Mouse (Mus musculus): ENCODE measurements at regions not wholly inside any gene's neighbourhood (a gene's known extent, or its start where the extent isn't known, plus 50 kb on each side); places are given as distances from the start of the nearest gene placed in this dataset.

DNA sequence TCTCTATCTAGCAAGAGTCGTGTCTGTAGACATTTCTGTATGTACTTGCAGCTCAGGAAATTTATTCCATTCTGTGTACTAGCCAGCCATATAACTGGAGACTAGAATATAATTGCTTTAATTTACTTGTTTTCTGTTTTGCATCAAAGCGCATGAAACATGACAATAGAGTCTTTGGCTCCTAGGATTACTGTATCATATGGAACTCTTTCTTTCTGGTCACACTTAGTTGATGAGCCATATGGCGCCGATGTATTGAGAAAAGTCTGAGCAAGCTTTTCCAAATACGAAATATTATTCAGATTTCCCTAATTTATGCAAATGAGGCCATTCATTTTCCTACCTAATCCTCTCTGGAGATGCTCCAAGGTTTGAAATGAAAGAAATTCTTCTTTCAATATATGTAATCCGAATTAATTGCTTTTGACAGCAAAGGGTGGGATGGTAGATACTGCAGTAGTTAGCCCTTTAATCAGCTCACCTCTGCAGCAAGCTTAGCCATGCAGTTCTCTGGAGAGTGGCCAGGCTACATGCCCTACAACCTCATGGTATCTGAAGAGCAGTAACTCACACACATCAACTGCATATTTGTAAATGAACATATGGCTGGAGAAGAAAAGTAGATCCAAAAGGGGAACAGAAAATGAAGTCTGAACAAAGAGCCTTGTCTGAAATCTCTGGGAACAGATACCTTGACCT, 913.4 kb downstream of the Ntrk3 start:
- no peak for TF ChIP-seq HCFC1 (IDR thresholded peaks at IDR 0.05; ENCODE audit: low read depth, low read length)
- TF ChIP-seq CTCF (conservative IDR thresholded peaks at IDR 0.05 in 1 of 2, IDR thresholded peaks at IDR 0.05 in 1 of 2; ENCODE audit: low read depth in 2 of 2, low read length in 2 of 2): no peak
- no peak for TF ChIP-seq POLR2A (IDR thresholded peaks at IDR 0.05; ENCODE audit: low read depth, low read length)
- TF ChIP-seq E2F4 (IDR thresholded peaks at IDR 0.05; ENCODE audit: insufficient replicate concordance, low read depth, low read length): no peak
- no peak for TF ChIP-seq EP300 (IDR thresholded peaks at IDR 0.05; ENCODE audit: low read length)
- no peak for TF ChIP-seq JUND (conservative IDR thresholded peaks at IDR 0.05; ENCODE audit: low read depth, low read length)
- TF ChIP-seq MYC (IDR thresholded peaks at IDR 0.05; ENCODE audit: low read depth, low read length): no peak
- no peak for TF ChIP-seq RAD21 (IDR thresholded peaks at IDR 0.05; ENCODE audit: low read depth, low read length)
